Mouse (Mus musculus) embryonic facial prominence, embryonic 11.5 days (tissue): Measurements from ENCODE around the gene Srrd. TPM values are rescaled to one million over a fixed set of nuclear protein-coding genes. Genes with fewer than 3 reads are reported as not detected.

Experiments used
- ATAC-seq: fragments of 200-750 bp; cut with Nextera tagmentation; replicated peaks from 2 replicates; pipeline ENCODE4 v1.8.0; 2017; ENCODE audit warnings: low read depth; ENCODE audit not compliant: insufficient number of reproducible peaks, low FRiP score, low TSS enrichment
- DNase-seq: peaks from one replicate; pipeline ENCODE4 v3.0.0-alpha.2; 2015; ENCODE audit warnings: low spot score
- H3K27ac ChIP-seq: fragments of 300-500 bp; sonication (generic); replicated peaks from 2 replicates; pipeline ENCODE4 v1.5.1; 2014; ENCODE audit warnings: mild to moderate bottlenecking, low read depth, low read length, control low read depth
- H3K27me3 ChIP-seq: fragments of 300-500 bp; sonication (generic); 2 replicates; pipeline ENCODE4 v1.6.1; 2014; ENCODE audit warnings: mild to moderate bottlenecking, low read length, moderate library complexity, mixed read lengths; ENCODE audit not compliant: control insufficient read depth, insufficient read depth
- H3K36me3 ChIP-seq: fragments of 300-500 bp; sonication (generic); replicated peaks from 2 replicates; pipeline ENCODE4 v1.6.1; 2014; ENCODE audit warnings: low read depth, mild to moderate bottlenecking, low read length, moderate library complexity, mixed read lengths; ENCODE audit not compliant: control insufficient read depth, insufficient read depth
- H3K4me1 ChIP-seq: fragments of 300-500 bp; sonication (generic); 2 replicates; pipeline ENCODE4 v1.6.1; 2014; ENCODE audit warnings: low read length, mixed read lengths; ENCODE audit not compliant: control insufficient read depth, insufficient read depth
- H3K4me2 ChIP-seq: fragments of 300-500 bp; sonication (generic); 2 replicates; pipeline ENCODE4 v1.6.1; 2014; ENCODE audit warnings: low read depth, mild to moderate bottlenecking, control low read depth, low read length, moderate library complexity
- H3K4me3 ChIP-seq: fragments of 300-500 bp; sonication (generic); 2 replicates; pipeline ENCODE4 v1.5.1; 2014; ENCODE audit warnings: low read depth, low read length, control low read depth
- H3K9ac ChIP-seq: fragments of 300-500 bp; sonication (generic); replicated peaks from 2 replicates; pipeline ENCODE4 v1.6.1; 2014; ENCODE audit warnings: mild to moderate bottlenecking, control low read depth, low read length
- H3K9me3 ChIP-seq: fragments of 300-500 bp; sonication (generic); replicated peaks from 2 replicates; pipeline ENCODE4 v1.6.1; 2016; ENCODE audit warnings: mild to moderate bottlenecking, low read length, inconsistent platforms, mixed read lengths; ENCODE audit not compliant: control insufficient read depth
- WGBS: fragments of 180-500 bp; shearing (Covaris S2); extraction: QIAGEN DNeasy Blood & Tissue Kit; methylation state at CpG from one replicate; pipeline ENCODE4 v1.1.7; 2014; 5-methylcytosine and 5-hydroxymethylcytosine counted together
- polyA plus RNA-seq: library from polyadenylated mRNA; unstranded; fragments of >200 nt; fragmentation: Nextera tagmentation; extraction: Ambion mirVana; gene quantifications from 2 replicates; pipeline ENCODE4 v1.2.1, GENCODE M21; 2014

Srrd gene
- polyA plus RNA-seq, 1 experiment from 2014 or later: 45.7 TPM

GRCm38 (mm10) chr5:112368666-112369065 lies 25.8 kb upstream of the Srrd start:
- DNase-seq (no peak), ATAC-seq (no peak)
- no peak overlapping the region for H3K27ac ChIP-seq
- H3K27me3 ChIP-seq: no peaks in the 10 kb centered on the region
- no peak overlapping the region for H3K9ac ChIP-seq
- WGBS: 93% methylated on average over 10 of the region's 10 CpGs
- H3K36me3 ChIP-seq: no peaks in the 10 kb centered on the region
- no peaks in the 10 kb centered on the region; the same call in 1 of the 2 replicates for H3K4me1 ChIP-seq
- H3K4me3 ChIP-seq: no peak overlapping the region
- H3K4me2 ChIP-seq: no peak overlapping the region
- H3K9me3 ChIP-seq: no peaks in the 10 kb centered on the region

- Histone ChIP-seq H3K4me2 (no peak overlapping the region), H3K27ac (no peak overlapping the region), H3K4me3 (no peak overlapping the region), H3K4me1 (no peaks in the 10 kb centered on the region; the same call in 1 of the 2 replicates), H3K36me3 (no peaks in the 10 kb centered on the region), H3K27me3 (no peaks in the 10 kb centered on the region), H3K9me3 (no peaks in the 10 kb centered on the region), H3K9ac (no peak overlapping the region)
- ATAC-seq (no peak), DNase-seq (no peak)
- WGBS: 91% methylated on average over 12 of the region's 12 CpGs
Measured at GRCm38 (mm10) chr5:112367929-112368328, 25.1 kb upstream of the Srrd start.

- H3K4me2 ChIP-seq: no peak overlapping the region
- no peak overlapping the region for H3K9ac ChIP-seq
- H3K9me3 ChIP-seq: no peaks in the 10 kb centered on the region
- 90% methylated on average over 4 of the region's 4 CpGs for WGBS
- H3K27ac ChIP-seq: no peak overlapping the region
- no peaks in the 10 kb centered on the region for H3K36me3 ChIP-seq
- ATAC-seq (no peak), DNase-seq (no peak)
- H3K4me1 ChIP-seq: no peaks in the 10 kb centered on the region; the same call in 1 of the 2 replicates
- no peaks in the 10 kb centered on the region for H3K27me3 ChIP-seq
- H3K4me3 ChIP-seq: no peak overlapping the region
Measured at GRCm38 (mm10) chr5:112367338-112367737, 24.5 kb upstream of the Srrd start.

GRCm38 (mm10) chr5:112366879-112367278 lies 24.0 kb upstream of the Srrd start:
- Histone ChIP-seq H3K4me3 (no peak overlapping the region), H3K27me3 (no peaks in the 10 kb centered on the region), H3K27ac (no peak overlapping the region), H3K9ac (no peak overlapping the region), H3K36me3 (no peaks in the 10 kb centered on the region; the same call in 1 of the 2 replicates), H3K4me2 (no peak overlapping the region), H3K9me3 (no peaks in the 10 kb centered on the region), H3K4me1 (no peaks in the 10 kb centered on the region; the same call in 1 of the 2 replicates)
- DNase-seq (no peak), ATAC-seq (no peak)
- WGBS: 93% methylated on average over 6 of the region's 6 CpGs

GRCm38 (mm10) chr5:112364184-112364797 lies 21.5 kb upstream of the Srrd start:
- Histone ChIP-seq H3K9ac (no peak overlapping the region), H3K27ac (no peak overlapping the region), H3K9me3 (no peaks in the 10 kb centered on the region), H3K4me3 (no peak overlapping the region), H3K27me3 (no peaks in the 10 kb centered on the region), H3K36me3 (no peaks in the 10 kb centered on the region; the same call in 1 of the 2 replicates), H3K4me1 (no peaks in the 10 kb centered on the region; the same call in 1 of the 2 replicates), H3K4me2 (no peak overlapping the region)
- ATAC-seq (0 out of 2 replicates have a peak, but pooled peaks have one; percentile 23), DNase-seq (no peak)
- 63% methylated on average over 10 of the region's 10 CpGs for WGBS

- Histone ChIP-seq H3K9ac (no peak overlapping the region), H3K4me1 (no peaks in the 10 kb centered on the region; the same call in 1 of the 2 replicates), H3K4me3 (no peak overlapping the region), H3K36me3 (no peaks in the 10 kb centered on the region; the same call in none of the 2 replicates), H3K27me3 (no peaks in the 10 kb centered on the region), H3K4me2 (no peak overlapping the region), H3K27ac (no peak overlapping the region), H3K9me3 (no peaks in the 10 kb centered on the region)
- no peak for ATAC-seq
- DNase-seq: no peak
- 95% methylated on average over 3 of the region's 3 CpGs for WGBS
Measured at GRCm38 (mm10) chr5:112360077-112360476, 17.2 kb upstream of the Srrd start.

GRCm38 (mm10) chr5:112359520-112359919 lies 16.7 kb upstream of the Srrd start:
- no peaks in the 10 kb centered on the region for H3K4me1 ChIP-seq
- H3K36me3 ChIP-seq: no peaks in the 10 kb centered on the region; the same call in none of the 2 replicates
- no peaks in the 10 kb centered on the region for H3K9me3 ChIP-seq
- ATAC-seq (no peak), DNase-seq (no peak)
- no peak overlapping the region for H3K4me3 ChIP-seq
- H3K27ac ChIP-seq: no peak overlapping the region
- no peaks in the 10 kb centered on the region for H3K27me3 ChIP-seq
- 93% methylated on average over 4 of the region's 4 CpGs for WGBS
- H3K9ac ChIP-seq: no peak overlapping the region
- H3K4me2 ChIP-seq: no peak overlapping the region

- Histone ChIP-seq H3K4me2 (no peak overlapping the region), H3K9ac (no peak overlapping the region), H3K4me3 (no peak overlapping the region), H3K9me3 (no peaks in the 10 kb centered on the region), H3K36me3 (no peaks in the 10 kb centered on the region; the same call in 1 of the 2 replicates), H3K27me3 (no peaks in the 10 kb centered on the region), H3K4me1 (no peaks in the 10 kb centered on the region), H3K27ac (no peak overlapping the region)
- WGBS: 91% methylated on average over 9 of the region's 9 CpGs
- DNase-seq (no peak), ATAC-seq (no peak; the same call in 1 of the 2 replicates)
Measured at GRCm38 (mm10) chr5:112356322-112356721, 13.5 kb upstream of the Srrd start.
